Mouse (Mus musculus): Measurements from ENCODE around the gene Rfx2. TPM values are rescaled to one million over a fixed set of nuclear protein-coding genes. Genes with fewer than 3 reads are reported as not detected.
A peak's percentile ranks its signal among the peaks of the same experiment; 100 is the strongest.

Rfx2 gene
- polyA plus RNA-seq, 1 experiment: 3.2 TPM

- no peak overlapping the region for H3K4me3 ChIP-seq (ENCODE audit: insufficient read depth, low read length)
- H3K27ac ChIP-seq (ENCODE audit: insufficient read depth, low read length): no peak overlapping the region
- TF ChIP-seq POLR2A (IDR thresholded peaks at IDR 0.05; ENCODE audit: extremely low read depth, insufficient read depth, low read length) (no peak), CTCF (IDR thresholded peaks at IDR 0.05; ENCODE audit: extremely low read depth, insufficient read depth, low read length) (no peak)
- peaks cover 6% of the 10 kb centered on the region for H3K4me1 ChIP-seq (ENCODE audit: control insufficient read depth, insufficient read depth, low read length)
These were observed 8.4 kb downstream of the Rfx2 start for GRCm38 (mm10) chr17:56822380-56822779.

DNA sequence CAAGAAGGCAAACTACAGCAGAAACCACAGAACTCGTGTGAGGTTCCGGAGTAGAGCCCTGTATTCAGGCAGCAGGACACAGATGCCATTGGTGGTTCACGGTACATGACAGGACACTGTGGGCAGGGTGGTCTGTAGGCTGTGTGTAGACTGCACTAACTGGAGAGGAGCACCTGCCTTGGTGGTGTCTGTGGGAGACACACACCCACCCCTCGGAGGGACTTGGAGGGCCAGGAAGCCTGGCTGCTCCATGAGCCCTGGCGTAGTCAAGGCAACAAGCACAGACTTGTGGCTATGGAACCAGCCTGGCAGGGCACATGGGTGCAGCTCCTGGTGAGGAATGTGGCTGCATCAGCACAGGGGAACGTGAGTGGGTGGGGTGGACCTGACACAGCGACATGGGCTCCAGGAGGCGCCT, 11.1 kb downstream of the Rfx2 start:
- no peak overlapping the region for H3K4me3 ChIP-seq (ENCODE audit: insufficient read depth, low read length)
- no peak overlapping the region for H3K27ac ChIP-seq (ENCODE audit: insufficient read depth, low read length)
- H3K4me1 ChIP-seq (ENCODE audit: control insufficient read depth, insufficient read depth, low read length): peaks cover 7% of the 10 kb centered on the region
- TF ChIP-seq CTCF (IDR thresholded peaks at IDR 0.05; ENCODE audit: extremely low read depth, insufficient read depth, low read length): no peak
- TF ChIP-seq POLR2A (IDR thresholded peaks at IDR 0.05; ENCODE audit: extremely low read depth, insufficient read depth, low read length): no peak

- no peak overlapping the region for H3K27ac ChIP-seq (ENCODE audit: insufficient read depth, low read length)
- no peak for TF ChIP-seq CTCF (IDR thresholded peaks at IDR 0.05; ENCODE audit: extremely low read depth, insufficient read depth, low read length)
- TF ChIP-seq POLR2A (IDR thresholded peaks at IDR 0.05; ENCODE audit: extremely low read depth, insufficient read depth, low read length): no peak
- H3K4me1 ChIP-seq (ENCODE audit: control insufficient read depth, insufficient read depth, low read length): peaks cover 8% of the 10 kb centered on the region
- no peak overlapping the region for H3K4me3 ChIP-seq (ENCODE audit: insufficient read depth, low read length)
These were observed 11.7 kb downstream of the Rfx2 start for GRCm38 (mm10) chr17:56819032-56819545.

GRCm38 (mm10) chr17:56818067-56818636, 12.7 kb downstream of the Rfx2 start:
- peaks cover 8% of the 10 kb centered on the region for H3K4me1 ChIP-seq (ENCODE audit: control insufficient read depth, insufficient read depth, low read length)
- no peak for TF ChIP-seq CTCF (IDR thresholded peaks at IDR 0.05; ENCODE audit: extremely low read depth, insufficient read depth, low read length)
- no peak for TF ChIP-seq POLR2A (IDR thresholded peaks at IDR 0.05; ENCODE audit: extremely low read depth, insufficient read depth, low read length)
- H3K27ac ChIP-seq (ENCODE audit: insufficient read depth, low read length): no peak overlapping the region
- H3K4me3 ChIP-seq (ENCODE audit: insufficient read depth, low read length): no peak overlapping the region

- Histone ChIP-seq H3K27ac (ENCODE audit: insufficient read depth, low read length) (no peak overlapping the region), H3K4me3 (ENCODE audit: insufficient read depth, low read length) (no peak overlapping the region), H3K4me1 (ENCODE audit: control insufficient read depth, insufficient read depth, low read length) (peaks cover 7% of the 10 kb centered on the region)
- TF ChIP-seq CTCF (IDR thresholded peaks at IDR 0.05; ENCODE audit: extremely low read depth, insufficient read depth, low read length): no peak
- TF ChIP-seq POLR2A (IDR thresholded peaks at IDR 0.05; ENCODE audit: extremely low read depth, insufficient read depth, low read length): no peak
These were observed 15.8 kb downstream of the Rfx2 start for GRCm38 (mm10) chr17:56815057-56815345.

- H3K4me3 ChIP-seq (ENCODE audit: insufficient read depth, low read length): no peak overlapping the region
- H3K27ac ChIP-seq (ENCODE audit: insufficient read depth, low read length): no peak overlapping the region
- no peak for TF ChIP-seq CTCF (IDR thresholded peaks at IDR 0.05; ENCODE audit: extremely low read depth, insufficient read depth, low read length)
- TF ChIP-seq POLR2A (IDR thresholded peaks at IDR 0.05; ENCODE audit: extremely low read depth, insufficient read depth, low read length): no peak
- H3K4me1 ChIP-seq (ENCODE audit: control insufficient read depth, insufficient read depth, low read length): peaks cover 5% of the 10 kb centered on the region
These were observed 16.3 kb downstream of the Rfx2 start for GRCm38 (mm10) chr17:56814316-56815056.

- no peak overlapping the region for H3K27ac ChIP-seq (ENCODE audit: insufficient read depth, low read length)
- no peak overlapping the region for H3K4me3 ChIP-seq (ENCODE audit: insufficient read depth, low read length)
- TF ChIP-seq POLR2A (IDR thresholded peaks at IDR 0.05; ENCODE audit: extremely low read depth, insufficient read depth, low read length) (no peak), CTCF (IDR thresholded peaks at IDR 0.05; ENCODE audit: extremely low read depth, insufficient read depth, low read length) (no peak)
- H3K4me1 ChIP-seq (ENCODE audit: control insufficient read depth, insufficient read depth, low read length): peaks cover 5% of the 10 kb centered on the region
These were observed 20.6 kb downstream of the Rfx2 start for GRCm38 (mm10) chr17:56810245-56810644.

DNA sequence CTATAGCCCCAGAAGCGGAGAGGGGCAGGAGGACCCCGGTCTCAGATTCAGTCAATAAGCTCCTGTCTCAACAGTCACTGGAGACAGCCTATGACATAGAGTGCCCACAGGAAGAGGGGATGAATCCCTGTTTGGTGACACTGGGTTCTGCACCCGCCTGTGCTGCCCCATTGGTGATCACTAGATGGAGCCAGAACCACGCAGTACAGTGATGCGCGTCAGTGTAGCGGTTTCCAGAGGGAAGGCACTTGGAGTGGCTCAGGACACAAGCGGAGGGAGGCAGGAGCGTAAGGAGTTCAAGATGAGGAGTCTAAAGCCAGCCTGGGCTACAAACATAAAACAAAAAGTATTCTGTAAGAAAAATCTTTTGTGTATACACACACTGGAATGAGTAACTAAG, 22.3 kb downstream of the Rfx2 start:
- TF ChIP-seq CTCF (IDR thresholded peaks at IDR 0.05; ENCODE audit: extremely low read depth, insufficient read depth, low read length): peak; percentile 100
- TF ChIP-seq POLR2A (IDR thresholded peaks at IDR 0.05; ENCODE audit: extremely low read depth, insufficient read depth, low read length): no peak
- Histone ChIP-seq H3K4me1 (ENCODE audit: control insufficient read depth, insufficient read depth, low read length) (no peaks in the 10 kb centered on the region; the same call in 1 of the 2 replicates), H3K4me3 (ENCODE audit: insufficient read depth, low read length) (no peak overlapping the region), H3K27ac (ENCODE audit: insufficient read depth, low read length) (no peak overlapping the region)

GRCm38 (mm10) chr17:56805784-56806183, 25.0 kb downstream of the Rfx2 start:
- Histone ChIP-seq H3K4me3 (ENCODE audit: insufficient read depth, low read length) (no peak overlapping the region), H3K27ac (ENCODE audit: insufficient read depth, low read length) (no peak overlapping the region), H3K4me1 (ENCODE audit: control insufficient read depth, insufficient read depth, low read length) (no peaks in the 10 kb centered on the region; the same call in 1 of the 2 replicates)
- TF ChIP-seq POLR2A (IDR thresholded peaks at IDR 0.05; ENCODE audit: extremely low read depth, insufficient read depth, low read length): no peak
- TF ChIP-seq CTCF (IDR thresholded peaks at IDR 0.05; ENCODE audit: extremely low read depth, insufficient read depth, low read length): 0 out of 2 replicates have a peak, but pooled peaks have one; percentile 1

DNA sequence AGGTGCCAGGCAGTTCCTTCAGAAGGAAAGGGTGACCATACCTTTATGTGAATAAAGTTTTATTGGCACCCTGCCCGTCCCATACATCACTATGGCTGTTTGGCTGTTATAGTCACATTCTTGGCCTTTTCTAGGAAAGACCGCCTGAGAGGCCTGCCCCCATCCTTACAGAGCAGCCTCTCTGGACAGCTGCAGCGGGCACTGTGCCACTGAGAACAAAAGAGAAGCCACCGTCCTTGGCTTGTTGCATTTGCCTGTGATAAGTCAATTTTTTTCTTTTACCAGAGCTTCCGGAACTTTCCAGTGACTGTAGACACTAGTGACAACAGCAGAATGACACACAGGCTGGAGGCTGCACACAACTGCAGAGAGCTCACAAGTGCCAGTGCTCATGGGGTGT, 25.9 kb downstream of the Rfx2 start:
- Histone ChIP-seq H3K4me1 (ENCODE audit: control insufficient read depth, insufficient read depth, low read length) (no peaks in the 10 kb centered on the region), H3K27ac (ENCODE audit: insufficient read depth, low read length) (no peak overlapping the region), H3K4me3 (ENCODE audit: insufficient read depth, low read length) (no peak overlapping the region)
- TF ChIP-seq CTCF (IDR thresholded peaks at IDR 0.05; ENCODE audit: extremely low read depth, insufficient read depth, low read length): no peak
- TF ChIP-seq POLR2A (IDR thresholded peaks at IDR 0.05; ENCODE audit: extremely low read depth, insufficient read depth, low read length): no peak
